Comparison of ENCODE assay signal across 9 mouse cellular contexts in genomic region chr10:40108992-40109391, GRCm38 (mm10).
"Had no signal": no experiment of that assay in that cellular context is flagged by ENCODE, and none has a peak within 500 bp of the region (broad histone marks: within the 10 kb centered on the region; RNA-seq: fewer than 3 reads in every experiment).

No protein-coding gene starts in this region.

- DNase-seq: kidney, adult 2 months; layer of hippocampus, adult 9-11 months; liver, postnatal 0 days; lung, embryonic 14.5 days; right cerebral cortex, adult 18-20 months; right cerebral cortex, postnatal 14 days; right cerebral cortex, postnatal 4 days; spleen, adult 18-20 months; thymus, postnatal 25 days had no signal
